Mouse (Mus musculus): Measurements from ENCODE around the gene Mfap1b. TPM values are rescaled to one million over a fixed set of nuclear protein-coding genes. Genes with fewer than 3 reads are reported as not detected.

Mfap1b gene
- polyA plus RNA-seq, 1 experiment from 2014 or later = 77.5 TPM

- H3K4me3 ChIP-seq = no peak within 1 kb of the TSS
- no peaks in the 10 kb centered on the region for H3K9me3 ChIP-seq
- peaks cover 18% of the 10 kb centered on the region for H3K4me1 ChIP-seq
- 82% methylated on average over 1 of the region's 1 CpGs for WGBS
- peaks cover 7% of the 10 kb centered on the region for H3K36me3 ChIP-seq (replicated peaks)
- H3K9ac ChIP-seq = no peak within 1 kb of the TSS
- no peak for ATAC-seq (replicated peaks)
- H3K27ac ChIP-seq = no peak within 1 kb of the TSS
- no peak within 1 kb of the TSS for H3K4me2 ChIP-seq
- peaks cover 16% of the 10 kb centered on the region for H3K27me3 ChIP-seq (replicated peaks)
Measured at GRCm38 (mm10) chr2:121444178-121444577, 29.7 kb downstream of the Mfap1b start, which contains the start of gene Ell3. Gene Ell3 (minus strand): TSS chr2:121444278.

DNA sequence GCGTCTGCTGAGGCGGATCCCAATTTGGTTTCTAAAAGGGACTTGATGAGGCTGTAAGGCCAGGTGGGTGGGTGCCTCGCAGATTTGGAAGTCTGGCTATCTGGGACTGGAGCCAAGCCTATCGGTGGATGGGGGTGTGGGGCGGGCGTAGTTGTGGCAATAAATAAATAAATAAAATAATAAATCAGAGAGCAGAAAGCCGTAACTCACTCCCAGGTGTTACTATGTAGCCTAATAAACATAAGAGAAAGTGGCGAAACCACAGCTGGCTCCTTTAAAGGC is 30.9 kb downstream of the Mfap1b start:
- Histone ChIP-seq H3K9ac (no peak overlapping the region), H3K4me3 (peak overlapping the region; percentile 27; the same call in 1 of the 2 replicates)
- 19% methylated on average over 8 of the region's 8 CpGs for WGBS

GRCm38 (mm10) chr2:121442259-121443067 is 31.4 kb downstream of the Mfap1b start:
- Histone ChIP-seq H3K4me3 (peak overlapping the region; percentile 27), H3K4me2 (peak overlapping the region; percentile 49), H3K4me1 (peaks cover 14% of the 10 kb centered on the region), H3K27me3 (replicated peaks) (peaks cover 16% of the 10 kb centered on the region), H3K36me3 (replicated peaks) (peaks cover 19% of the 10 kb centered on the region), H3K27ac (no peak overlapping the region), H3K9me3 (no peaks in the 10 kb centered on the region), H3K9ac (no peak overlapping the region)
- WGBS = 1% methylated on average over 30 of the region's 30 CpGs
- ATAC-seq (replicated peaks) = 0 out of 2 replicates have a peak, but pooled peaks have one; percentile 63

More for the DNA sequence above, 30.9 kb downstream of the Mfap1b start:
- ATAC-seq (replicated peaks) = no peak
- no peak overlapping the region for H3K27ac ChIP-seq
- no peaks in the 10 kb centered on the region for H3K9me3 ChIP-seq
- peak overlapping the region; percentile 49 for H3K4me2 ChIP-seq
- H3K27me3 ChIP-seq (replicated peaks) = peaks cover 16% of the 10 kb centered on the region
- peaks cover 14% of the 10 kb centered on the region for H3K36me3 ChIP-seq (replicated peaks)
- H3K4me1 ChIP-seq = peaks cover 14% of the 10 kb centered on the region

DNA sequence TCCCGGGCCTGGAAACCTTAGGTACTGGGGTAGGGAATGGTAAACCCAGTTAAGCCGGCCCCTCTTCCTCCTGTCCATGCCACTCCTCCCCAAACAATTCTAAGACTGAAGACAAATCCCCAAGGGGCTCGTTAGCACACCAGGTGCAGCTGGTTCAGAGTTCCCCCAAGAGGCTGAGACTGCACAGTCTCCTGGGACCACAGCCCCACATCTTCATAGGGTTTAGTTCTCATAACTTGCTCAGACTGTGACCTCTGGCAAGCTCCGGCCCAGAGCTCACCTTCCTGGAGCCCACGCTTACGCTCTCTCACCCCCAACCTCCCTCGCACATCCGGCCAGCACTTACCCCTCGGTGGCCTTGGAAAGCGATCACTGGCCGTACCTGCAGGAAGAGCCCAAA is 32.1 kb downstream of the Mfap1b start:
- no peaks in the 10 kb centered on the region for H3K9me3 ChIP-seq
- peak overlapping the region; percentile 49 for H3K4me2 ChIP-seq
- H3K4me1 ChIP-seq = peaks cover 14% of the 10 kb centered on the region
- H3K27me3 ChIP-seq (replicated peaks) = peaks cover 16% of the 10 kb centered on the region
- H3K27ac ChIP-seq = no peak overlapping the region
- ATAC-seq (replicated peaks) = no peak
- H3K36me3 ChIP-seq (replicated peaks) = peaks cover 24% of the 10 kb centered on the region
- 9% methylated on average over 11 of the region's 11 CpGs for WGBS
- H3K9ac ChIP-seq = no peak overlapping the region
- H3K4me3 ChIP-seq = peak overlapping the region; percentile 27; the same call in 1 of the 2 replicates

DNA sequence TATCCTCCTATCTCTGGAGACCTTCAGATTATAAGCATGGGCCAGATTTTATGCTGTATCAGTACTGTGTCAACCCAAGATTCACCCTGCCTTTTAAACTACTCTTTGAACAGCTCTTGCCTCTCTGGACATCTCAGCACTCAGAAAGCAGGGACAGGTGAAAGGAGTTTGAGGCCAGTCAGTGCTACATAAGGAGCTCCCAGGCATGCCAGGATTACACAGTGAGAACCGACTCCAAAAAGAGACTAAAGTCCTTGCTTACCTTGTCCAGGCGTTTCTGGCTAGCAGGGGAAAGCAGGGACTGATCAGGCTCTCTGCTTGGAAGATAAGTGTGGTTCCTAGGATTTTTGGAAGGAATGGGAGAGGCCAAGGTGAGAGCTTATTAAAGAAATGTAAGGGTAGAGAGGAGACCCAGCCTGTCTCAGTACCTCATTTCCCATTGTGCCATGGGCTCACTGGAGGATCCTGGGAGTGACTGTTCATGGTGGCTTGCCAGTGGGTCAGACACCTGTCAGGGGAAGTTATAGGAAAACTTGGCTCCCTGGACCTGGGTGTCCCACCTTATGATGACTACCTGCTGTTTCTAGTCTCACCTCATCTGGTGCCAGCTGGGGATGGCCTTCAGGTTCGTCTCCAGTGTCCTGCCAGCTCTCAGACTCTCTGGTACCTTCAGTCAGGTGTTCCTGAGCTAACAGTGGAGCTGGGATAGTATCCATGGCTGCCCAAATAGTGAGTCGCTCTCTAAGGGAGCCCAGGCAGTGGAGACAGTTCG is 32.8 kb downstream of the Mfap1b start:
- H3K4me2 ChIP-seq = no peak overlapping the region
- no peak for ATAC-seq (replicated peaks)
- no peak overlapping the region for H3K9ac ChIP-seq
- peaks cover 14% of the 10 kb centered on the region for H3K4me1 ChIP-seq
- peaks cover 16% of the 10 kb centered on the region for H3K27me3 ChIP-seq (replicated peaks)
- H3K27ac ChIP-seq = no peak overlapping the region
- H3K9me3 ChIP-seq = no peaks in the 10 kb centered on the region
- H3K4me3 ChIP-seq = no peak overlapping the region
- WGBS = 58% methylated on average over 5 of the region's 5 CpGs
- peaks cover 24% of the 10 kb centered on the region for H3K36me3 ChIP-seq (replicated peaks)

GRCm38 (mm10) chr2:121439746-121440145 is 34.1 kb downstream of the Mfap1b start:
- H3K4me2 ChIP-seq = no peak overlapping the region
- no peaks in the 10 kb centered on the region for H3K9me3 ChIP-seq
- WGBS = 82% methylated on average over 4 of the region's 4 CpGs
- H3K9ac ChIP-seq = no peak overlapping the region
- no peak for ATAC-seq (replicated peaks)
- H3K36me3 ChIP-seq (replicated peaks) = peaks cover 35% of the 10 kb centered on the region
- H3K4me1 ChIP-seq = peaks cover 14% of the 10 kb centered on the region
- peaks cover 16% of the 10 kb centered on the region for H3K27me3 ChIP-seq (replicated peaks)
- H3K27ac ChIP-seq = no peak overlapping the region
- no peak overlapping the region for H3K4me3 ChIP-seq

GRCm38 (mm10) chr2:121434854-121435253 is 39.0 kb downstream of the Mfap1b start:
- 98% methylated on average over 1 of the region's 1 CpGs for WGBS
- Histone ChIP-seq H3K4me1 (no peaks in the 10 kb centered on the region), H3K36me3 (replicated peaks) (peaks cover 69% of the 10 kb centered on the region), H3K27me3 (replicated peaks) (no peaks in the 10 kb centered on the region), H3K9me3 (no peaks in the 10 kb centered on the region), H3K27ac (no peak overlapping the region), H3K9ac (no peak overlapping the region), H3K4me3 (no peak overlapping the region), H3K4me2 (no peak overlapping the region)
- ATAC-seq (replicated peaks) = no peak

DNA sequence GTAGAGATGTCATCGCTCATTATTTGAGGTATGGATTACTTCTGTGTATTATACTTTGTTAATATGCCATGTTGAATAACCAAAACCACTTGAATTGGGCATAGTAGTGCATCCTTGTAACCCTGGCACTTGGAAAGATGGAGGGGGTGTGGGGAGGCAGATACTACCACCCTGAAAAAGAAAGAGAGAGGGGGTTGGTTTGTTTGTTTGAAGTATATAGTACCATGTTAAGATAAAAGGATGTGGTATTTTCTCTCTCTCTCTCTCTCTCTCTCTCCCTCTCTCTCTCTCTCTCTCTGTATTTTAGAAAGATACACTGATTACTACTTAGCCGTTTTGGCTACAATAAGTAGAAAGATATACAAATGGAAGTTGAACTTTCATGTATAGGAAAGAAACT is 48.0 kb downstream of the Mfap1b start:
- Histone ChIP-seq H3K4me3 (no peak overlapping the region), H3K36me3 (replicated peaks) (peaks cover 43% of the 10 kb centered on the region; the same call in 1 of the 2 replicates), H3K4me1 (no peaks in the 10 kb centered on the region), H3K27me3 (replicated peaks) (no peaks in the 10 kb centered on the region), H3K27ac (no peak overlapping the region), H3K4me2 (no peak overlapping the region), H3K9ac (no peak overlapping the region), H3K9me3 (no peaks in the 10 kb centered on the region)
- no peak for ATAC-seq (replicated peaks)
- 100% methylated on average over 2 of the region's 2 CpGs for WGBS

DNA sequence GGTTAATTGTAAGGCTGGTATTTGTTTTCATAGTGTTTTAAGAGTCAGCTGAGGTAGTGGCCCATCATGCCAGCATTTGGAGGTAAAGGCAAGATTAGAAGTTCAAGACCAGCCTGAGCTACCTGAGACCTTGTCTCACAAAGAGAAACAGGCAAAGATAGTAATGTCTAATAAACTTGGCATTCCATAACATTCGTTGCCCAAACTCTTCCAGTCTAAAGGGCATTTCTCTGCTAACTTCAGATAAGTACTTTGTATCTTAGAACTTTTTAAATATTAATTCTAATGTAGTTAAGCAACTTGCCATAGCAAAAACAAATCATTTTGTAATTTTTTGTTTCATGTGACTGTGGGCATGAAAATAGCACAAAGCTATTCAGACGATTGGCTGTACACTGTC is 50.7 kb downstream of the Mfap1b start:
- 93% methylated on average over 2 of the region's 2 CpGs for WGBS
- Histone ChIP-seq H3K4me3 (no peak overlapping the region), H3K4me2 (no peak overlapping the region), H3K9ac (no peak overlapping the region), H3K27me3 (replicated peaks) (no peaks in the 10 kb centered on the region), H3K9me3 (no peaks in the 10 kb centered on the region), H3K4me1 (no peaks in the 10 kb centered on the region), H3K27ac (no peak overlapping the region), H3K36me3 (replicated peaks) (peaks cover 19% of the 10 kb centered on the region; the same call in 1 of the 2 replicates)
- no peak for ATAC-seq (replicated peaks)

GRCm38 (mm10) chr2:121418476-121418875 is 55.4 kb downstream of the Mfap1b start:
- H3K27ac ChIP-seq = no peak overlapping the region
- H3K36me3 ChIP-seq (replicated peaks) = peaks cover 7% of the 10 kb centered on the region; the same call in 1 of the 2 replicates
- WGBS = 91% methylated on average over 3 of the region's 3 CpGs
- no peak overlapping the region for H3K9ac ChIP-seq
- H3K4me1 ChIP-seq = peaks cover 22% of the 10 kb centered on the region
- H3K9me3 ChIP-seq = no peaks in the 10 kb centered on the region
- H3K4me3 ChIP-seq = no peak overlapping the region
- no peak for ATAC-seq (replicated peaks)
- no peak overlapping the region for H3K4me2 ChIP-seq
- H3K27me3 ChIP-seq (replicated peaks) = no peaks in the 10 kb centered on the region

DNA sequence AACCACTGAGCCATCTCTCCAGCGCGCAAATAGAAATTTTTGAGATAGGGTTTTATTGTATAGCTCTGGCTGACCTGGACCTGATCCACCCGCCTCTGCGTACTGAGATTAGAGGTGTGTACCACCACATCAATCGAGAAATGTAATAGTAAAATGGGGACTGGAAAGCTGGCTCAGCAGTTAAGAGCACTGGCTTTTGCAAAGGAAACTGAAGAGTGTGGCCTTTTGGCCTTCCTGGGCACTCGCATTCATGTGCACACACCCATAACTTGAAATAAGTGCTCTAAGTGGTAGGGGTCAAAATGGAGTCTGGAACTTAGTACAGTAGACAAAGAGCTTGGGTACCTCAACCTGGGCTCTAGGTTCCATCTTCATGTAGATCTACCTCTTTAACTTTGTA is 57.5 kb downstream of the Mfap1b start:
- Histone ChIP-seq H3K27me3 (replicated peaks) (no peaks in the 10 kb centered on the region), H3K9ac (no peak overlapping the region), H3K36me3 (replicated peaks) (no peaks in the 10 kb centered on the region; the same call in 1 of the 2 replicates), H3K27ac (no peak overlapping the region), H3K9me3 (no peaks in the 10 kb centered on the region), H3K4me2 (no peak overlapping the region), H3K4me1 (peaks cover 31% of the 10 kb centered on the region), H3K4me3 (no peak overlapping the region)
- ATAC-seq (replicated peaks) = no peak
- WGBS = 90% methylated on average over 6 of the region's 6 CpGs

DNA sequence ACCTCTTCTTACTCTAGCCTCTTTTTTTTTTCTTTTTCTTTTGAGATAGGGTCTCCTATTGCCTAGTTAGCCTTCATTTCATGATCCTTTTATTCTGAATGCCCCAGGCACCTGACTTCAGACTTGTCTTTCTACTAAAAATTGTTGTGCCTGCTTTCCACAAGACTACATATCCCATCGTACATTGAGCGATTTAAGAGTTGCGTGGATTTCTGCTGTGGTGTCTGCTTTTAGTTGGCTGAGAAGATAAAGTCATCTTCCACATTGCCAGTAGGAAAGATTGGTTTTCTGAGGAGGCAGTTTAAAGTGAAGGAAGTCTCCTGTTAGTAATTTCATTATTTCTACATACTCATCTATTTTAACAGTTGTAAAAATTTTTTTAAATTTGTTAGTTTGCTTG is 58.3 kb downstream of the Mfap1b start:
- WGBS = 86% methylated on average over 3 of the region's 3 CpGs
- no peak for ATAC-seq (replicated peaks)
- Histone ChIP-seq H3K9ac (peak overlapping the region; percentile 90; the same call in 1 of the 2 replicates), H3K4me2 (peak overlapping the region; percentile 66), H3K27me3 (replicated peaks) (no peaks in the 10 kb centered on the region), H3K36me3 (replicated peaks) (no peaks in the 10 kb centered on the region; the same call in 1 of the 2 replicates), H3K4me3 (peak overlapping the region; percentile 90), H3K9me3 (no peaks in the 10 kb centered on the region), H3K4me1 (peaks cover 31% of the 10 kb centered on the region), H3K27ac (no peak overlapping the region)

Data from midbrain, embryonic 15.5 days (tissue).